Mouse (Mus musculus): Measurements from ENCODE around the gene Shh. TPM values are rescaled to one million over a fixed set of nuclear protein-coding genes. Genes with fewer than 3 reads are reported as not detected.

The Shh gene
- total RNA-seq (2023) = not detected in 2 replicates

DNA sequence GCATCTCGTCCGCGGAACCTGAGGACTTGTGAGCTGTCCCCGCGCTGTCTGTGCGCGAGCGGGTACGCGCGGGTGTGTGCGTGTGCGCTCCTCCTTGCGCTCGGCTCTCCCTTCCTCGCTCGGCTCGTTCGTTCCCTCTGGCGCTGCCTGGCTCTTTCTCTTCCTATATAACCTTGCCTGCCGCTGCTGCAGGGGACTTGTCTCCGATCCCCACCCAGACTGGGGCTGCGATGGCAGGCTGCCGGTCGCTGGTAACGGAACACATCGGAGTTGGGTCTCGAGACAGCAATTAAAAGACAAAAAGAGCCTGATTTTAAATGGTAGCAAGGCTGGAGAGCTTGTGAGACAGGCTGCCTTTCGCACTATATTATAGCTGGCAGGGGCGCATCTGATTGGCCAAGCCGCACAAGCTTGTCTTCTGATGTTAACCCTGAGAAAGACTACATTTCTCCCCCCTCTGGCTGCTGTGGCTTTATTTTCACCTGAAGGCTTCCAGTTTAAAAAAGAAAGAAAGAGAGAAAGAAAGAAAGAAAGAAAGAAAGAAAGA, at the start of gene Shh:
Shh (minus strand) TSS at position 497 of the 547 bp plus-strand sequence.

Other genes with a start within 250 kb of the Shh start
- not detected in 2 replicates for gene Cnpy1, start 221.4 kb downstream of the Shh start, total RNA-seq (2023)
- 83.7 and 100 TPM in 2 replicates for gene Rbm33, start 150.1 kb downstream of the Shh start, total RNA-seq (2023)

Data from neutrophil, adult 65 days (primary cell).